29 mouse cellular contexts compared by ENCODE assay signal in genomic region chr9:103513884-103514283, GRCm38 (mm10). TPM values are rescaled to one million over a fixed set of nuclear protein-coding genes. Genes with fewer than 3 reads are reported as not detected.
DNase-seq lines count a peak whose midpoint lies in the region; ATAC-seq and TF ChIP-seq lines count a peak whose summit lies in the region.
"Had no signal": no experiment of that assay in that cellular context is flagged by ENCODE, and none has a peak within 500 bp of the region (broad histone marks: within the 10 kb centered on the region; RNA-seq: fewer than 3 reads in every experiment).

No protein-coding gene starts in this region.

- WGBS in cerebellum, adult 2 months = 38% methylated on average over 2 of the region's 2 CpGs
- WGBS in forebrain, embryonic 14.5 days = 11% methylated on average over 2 of the region's 2 CpGs

- H3K9ac ChIP-seq in ES-Bruce4 (ENCODE audit: low read depth, poor library complexity, severe bottlenecking) = no peak overlapping the region
- H3K9ac ChIP-seq in forebrain, embryonic 14.5 days (ENCODE audit: low read length) = no peak overlapping the region
- H3K9ac ChIP-seq: embryonic facial prominence, embryonic 15.5 days; hindbrain, embryonic 14.5 days; liver, embryonic 14.5 days had no signal

- no peak for TF ChIP-seq POLR2A in cerebellum, adult 2 months (IDR thresholded peaks at IDR 0.05; ENCODE audit: borderline replicate concordance, insufficient read depth, low read length)
- no peak for TF ChIP-seq POLR2A in ES-Bruce4 (IDR thresholded peaks at IDR 0.05; ENCODE audit: insufficient read depth, low read length)

- H3K4me3 ChIP-seq in cerebellum, adult 2 months (replicated peaks; ENCODE audit: insufficient read depth, low read depth, low read length) = no peak overlapping the region
- H3K4me3 ChIP-seq in ES-Bruce4 (ENCODE audit: low read depth, low read length) = no peak overlapping the region
- no peak overlapping the region for H3K4me3 ChIP-seq in forebrain, embryonic 14.5 days (ENCODE audit: low read depth, low read length)
- no peak overlapping the region for H3K4me3 ChIP-seq in layer of hippocampus, adult 2 months
- H3K4me3 ChIP-seq: embryonic facial prominence, embryonic 10.5 days; embryonic facial prominence, embryonic 15.5 days; gastrocnemius, adult 2 months had no signal

- H3K9me3 ChIP-seq in ES-Bruce4 (replicated peaks; ENCODE audit: control insufficient read depth, insufficient read depth, low read length, poor library complexity, severe bottlenecking) = no peaks in the 10 kb centered on the region
- no peaks in the 10 kb centered on the region for H3K9me3 ChIP-seq in forebrain, embryonic 14.5 days (replicated peaks; ENCODE audit: control insufficient read depth, low read length)
- H3K9me3 ChIP-seq: embryonic facial prominence, embryonic 15.5 days had no signal

- H3K4me1 ChIP-seq in cerebellum, adult 2 months (ENCODE audit: control insufficient read depth, insufficient read depth, low read length) = peaks cover 9% of the 10 kb centered on the region
- no peaks in the 10 kb centered on the region for H3K4me1 ChIP-seq in ES-Bruce4 (ENCODE audit: control insufficient read depth, insufficient read depth, low read length)
- H3K4me1 ChIP-seq in forebrain, embryonic 14.5 days (ENCODE audit: control insufficient read depth, insufficient read depth, low read length) = no peaks in the 10 kb centered on the region; the same call in 1 of the 2 replicates
- H3K4me1 ChIP-seq: embryonic facial prominence, embryonic 15.5 days had no signal

- 0 out of 2 replicates have a peak overlapping the region, but pooled peaks have one; percentile 1 for H3K27ac ChIP-seq in cerebellum, adult 2 months (ENCODE audit: insufficient read depth, low read length)
- H3K27ac ChIP-seq in ES-Bruce4 (ENCODE audit: insufficient read depth, low read length) = no peak overlapping the region
- H3K27ac ChIP-seq in forebrain, embryonic 14.5 days (ENCODE audit: low read depth, low read length) = peak overlapping the region; percentile 52
- H3K27ac ChIP-seq in layer of hippocampus, adult 2 months = no peak overlapping the region
- H3K27ac ChIP-seq: embryonic facial prominence, embryonic 10.5 days; embryonic facial prominence, embryonic 15.5 days; gastrocnemius, adult 2 months; hindbrain, embryonic 14.5 days; liver, embryonic 14.5 days had no signal

- peak; percentile 26; the same call in 1 of the 2 replicates for TF ChIP-seq EP300 in ES-Bruce4 (IDR thresholded peaks at IDR 0.05; ENCODE audit: insufficient read depth, low read depth, low read length)

- no peaks in the 10 kb centered on the region for H3K36me3 ChIP-seq in ES-Bruce4 (ENCODE audit: control insufficient read depth, insufficient read depth, low read length, poor library complexity, severe bottlenecking)
- no peaks in the 10 kb centered on the region for H3K36me3 ChIP-seq in forebrain, embryonic 14.5 days (ENCODE audit: control insufficient read depth, insufficient read depth, low read length)
- H3K36me3 ChIP-seq: embryonic facial prominence, embryonic 10.5 days; embryonic facial prominence, embryonic 15.5 days had no signal

- no peaks in the 10 kb centered on the region for H3K27me3 ChIP-seq in cerebellum, adult 2 months (ENCODE audit: control insufficient read depth, insufficient read depth, low read length)
- no peaks in the 10 kb centered on the region for H3K27me3 ChIP-seq in ES-Bruce4 (ENCODE audit: control insufficient read depth, insufficient read depth, low read length, poor library complexity, severe bottlenecking)
- no peaks in the 10 kb centered on the region for H3K27me3 ChIP-seq in forebrain, embryonic 14.5 days (replicated peaks; ENCODE audit: control insufficient read depth, insufficient read depth, low read length)
- H3K27me3 ChIP-seq: embryonic facial prominence, embryonic 15.5 days had no signal

- no peak for TF ChIP-seq CTCF in cerebellum, adult 2 months (IDR thresholded peaks at IDR 0.05; ENCODE audit: borderline replicate concordance, insufficient read depth, low read depth, low read length)
- no peak for TF ChIP-seq CTCF in ES-Bruce4 (IDR thresholded peaks at IDR 0.05; ENCODE audit: low read depth, low read length)
- TF ChIP-seq CTCF in layer of hippocampus, adult 2 months (conservative IDR thresholded peaks at IDR 0.05) = no peak

- DNase-seq in cerebellum, adult 2 months = no peak
- no peak for DNase-seq in cerebellum, adult 11-12 months
- peak; percentile 88 for DNase-seq in ZHBTc4 (ENCODE audit: low read depth, low spot score)
- DNase-seq in forebrain, embryonic 14.5 days (ENCODE audit: low spot score) = peak; percentile 35
- DNase-seq in layer of hippocampus, adult 2 months (ENCODE audit: low spot score in 2 of 2) = no peak
- no peak for DNase-seq in frontal cortex, postnatal 25 days (ENCODE audit: low spot score in 2 of 2)
- DNase-seq: adrenal gland, postnatal 10 days; cerebellum, adult 11 months; cerebellum, postnatal 10 days; gastrocnemius, adult 2 months; gastrocnemius, postnatal 36 days; heart, adult 18-20 months; heart, postnatal 36 days; kidney, adult 11 months; kidney, postnatal 14 days; liver; lung, adult 2 months; retina, postnatal 1 day; right cerebral cortex, postnatal 25 days; thymus, adult 18-20 months; thymus, postnatal 36 days had no signal

- ATAC-seq in forebrain, embryonic 14.5 days = no peak; the same call in 1 of the 2 replicates
- ATAC-seq in inflammation-experienced regulatory T-cells, adult 6 months = no peak

- H3K4me2 ChIP-seq in forebrain, embryonic 14.5 days (ENCODE audit: low read length) = no peak overlapping the region
- H3K4me2 ChIP-seq: embryonic facial prominence, embryonic 15.5 days; heart, embryonic 11.5 days; hindbrain, embryonic 14.5 days; midbrain, embryonic 11.5 days had no signal

RNA-seq across cellular contexts. Expression of gene Bfsp2, which starts 33.7 kb away (rescaled TPM):
- polyA plus RNA-seq in cerebellum, adult 2 months (2012; rRNA removed) = 7.6 and 9.2 TPM in 2 replicates
- polyA plus RNA-seq in ES-Bruce4 (2011; ENCODE audit: insufficient read depth, insufficient read length, low read depth, missing spikeins) = not detected in 2 replicates
- polyA plus RNA-seq in forebrain, embryonic 14.5 days (2014; fragmentation: Nextera tagmentation; extraction: Ambion mirVana) = 1.5 and 1.7 TPM in 2 replicates
- total RNA-seq in layer of hippocampus, adult 2 months (2021) = 1 to 10 TPM; 2.0 to 2.3 TPM
- polyA plus RNA-seq in inflammation-experienced regulatory T-cells, adult 6 months (2017; shearing (Covaris generic)) = under 1 TPM in 1 of 3 experiments, not detected in 2; 0.88 TPM

Comparison
In these comparisons a context has a peak if more than half of its experiments do, and no peak if none do; other contexts are left out.
1. DNase-seq: peak in ZHBTc4 (single experiment) and forebrain, embryonic 14.5 days (single experiment); none in cerebellum, adult 2 months (0 of 2), cerebellum, adult 11-12 months (single experiment), layer of hippocampus, adult 2 months (0 of 2) and frontal cortex, postnatal 25 days (0 of 2).
2. H3K27ac ChIP-seq: peak in cerebellum, adult 2 months (single experiment) and forebrain, embryonic 14.5 days (single experiment); none in ES-Bruce4 (single experiment) and layer of hippocampus, adult 2 months (single experiment).